Mouse (Mus musculus) NIH3T3 (cell line): ENCODE measurements around the gene Isoc2a.

Experiments used
- DNase-seq: peaks from one replicate; pipeline ENCODE4 v3.0.0-alpha.2; 2012; ENCODE audit warnings: low read depth

Isoc2a gene

DNA sequence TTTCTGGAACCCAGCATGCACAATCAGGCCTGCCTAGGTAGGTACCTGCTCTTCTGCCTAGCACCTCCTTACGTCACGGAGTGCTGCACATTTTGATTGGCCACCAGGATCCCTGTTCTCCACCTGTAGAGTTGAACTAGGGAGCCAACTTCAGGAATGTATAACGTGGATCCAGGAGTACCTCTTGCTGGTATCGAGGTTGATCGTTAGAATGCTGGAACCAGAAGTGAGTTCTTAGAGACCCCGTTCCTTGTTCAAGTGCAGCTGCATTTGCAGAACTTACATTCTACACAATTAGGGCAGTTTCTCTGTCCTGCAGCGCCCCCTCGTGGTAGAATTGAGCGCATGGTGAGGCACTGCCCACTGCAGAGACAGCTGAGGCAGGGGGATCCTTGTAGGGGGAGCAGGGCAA is 63.1 kb downstream of the Isoc2a start:
- DNase-seq: peak; percentile 91

DNA sequence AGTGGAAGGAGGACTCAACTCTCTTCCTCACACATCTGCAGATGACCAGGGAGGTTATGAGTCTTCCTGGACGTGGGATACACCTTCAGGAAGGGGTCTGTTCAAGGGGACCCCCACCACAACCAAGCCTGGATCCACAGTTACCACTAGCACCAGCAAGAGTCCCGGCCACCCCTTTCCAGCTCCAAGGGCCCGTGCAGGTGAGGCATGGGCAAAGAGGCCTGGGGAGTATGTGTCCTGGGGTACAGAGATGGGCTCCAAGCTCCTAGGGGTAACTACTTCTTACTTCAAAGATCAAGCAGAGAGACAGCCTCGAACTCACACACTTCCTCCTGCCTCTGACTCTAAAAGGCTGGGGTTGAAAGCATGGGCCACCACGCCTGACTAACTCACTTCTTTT is 65.7 kb downstream of the Isoc2a start:
- no peak for DNase-seq

DNA sequence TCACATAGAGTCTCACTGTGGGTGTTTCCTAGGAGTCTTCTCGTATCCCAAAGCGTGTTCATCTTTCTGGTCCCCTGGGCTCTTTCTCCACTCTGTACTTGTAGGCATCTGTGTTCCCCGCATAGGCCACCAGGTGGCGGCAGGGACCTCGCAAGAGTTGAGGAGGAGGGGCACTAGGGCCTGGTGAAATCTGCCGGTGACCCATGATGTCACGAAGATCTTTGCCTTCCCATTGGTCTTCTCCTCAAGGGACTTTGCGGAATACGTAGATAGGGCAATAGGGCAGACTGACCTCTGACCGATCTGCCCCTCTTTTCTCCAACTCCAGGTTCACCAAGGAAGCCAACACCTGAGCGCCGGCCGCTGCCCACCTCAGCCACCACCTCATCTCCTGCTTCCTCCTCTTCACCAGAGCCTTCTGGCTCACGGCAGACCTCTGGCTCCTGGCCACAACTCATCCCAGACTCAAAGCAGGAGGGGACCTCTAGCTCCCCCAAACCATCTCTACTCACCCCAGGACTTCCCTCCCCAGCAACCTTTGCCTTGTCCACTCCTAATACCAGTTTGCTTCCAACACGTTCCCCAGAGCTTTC is 66.4 kb downstream of the Isoc2a start:
- peak; percentile 95 for DNase-seq
